Mouse (Mus musculus): ENCODE results near the gene Traf3ip3. TPM values are rescaled to one million over a fixed set of nuclear protein-coding genes. Genes with fewer than 3 reads are reported as not detected.

The Traf3ip3 gene
- 491 TPM for total RNA-seq (2023)

GRCm38 (mm10) chr1:193201383-193201778 is at the start of gene Traf3ip3:
Gene Traf3ip3 (minus strand): TSS chr1:193201703.

GRCm38 (mm10) chr1:193207503-193207902 is 6.0 kb upstream of the Traf3ip3 start, which contains the start of gene Lamb3:
Gene Lamb3 (plus strand): TSS chr1:193207699.

GRCm38 (mm10) chr1:193167746-193168145 is 33.8 kb downstream of the Traf3ip3 start, which contains the start of gene A130010J15Rik:
Gene A130010J15Rik (plus strand): TSS chr1:193168046.

GRCm38 (mm10) chr1:193152872-193153271 is 48.6 kb downstream of the Traf3ip3 start, which contains the start of gene Irf6:
Gene Irf6 (plus strand): TSS chr1:193153111.

GRCm38 (mm10) chr1:193129786-193130455 is 71.6 kb downstream of the Traf3ip3 start, which contains the start of gene Diexf:
Gene Diexf (minus strand): TSS chr1:193130272.

Other genes with a start within 250 kb of the Traf3ip3 start
- 1.1 TPM for gene Syt14, start 165.9 kb downstream of the Traf3ip3 start, total RNA-seq (2023)
- gene Diexf, start 71.4 kb downstream of the Traf3ip3 start, total RNA-seq (2023): 58.0 TPM
- gene Irf6, start 48.6 kb downstream of the Traf3ip3 start, total RNA-seq (2023): 10.1 TPM
- 4.0 TPM for gene A130010J15Rik, start 33.7 kb downstream of the Traf3ip3 start, total RNA-seq (2023)
- 14.3 TPM for gene Lamb3, start 6.0 kb upstream of the Traf3ip3 start, total RNA-seq (2023)
- gene Hsd11b1, start 62.4 kb upstream of the Traf3ip3 start, total RNA-seq (2023): 35.5 TPM
- 1.1 TPM for gene G0s2, start 71.5 kb upstream of the Traf3ip3 start, total RNA-seq (2023)
- not detected for gene Camk1g, start 168.6 kb upstream of the Traf3ip3 start, total RNA-seq (2023)